Mouse (Mus musculus): Measurements from ENCODE around the gene Zfp239. TPM values are rescaled to one million over a fixed set of nuclear protein-coding genes. Genes with fewer than 3 reads are reported as not detected.

Gene Zfp239
- under 1 TPM; 0.47 to 0.64 TPM for total RNA-seq (2021)
- polyA plus RNA-seq (2012; rRNA removed): 0.09 and 0.29 TPM in 2 replicates
- long read RNA-seq, partial matches to known transcripts: 0 of 1 reads
- long read RNA-seq, other reads (novel, unspliced or antisense): 1 of 1 reads

- no peaks in the 10 kb centered on the region; the same call in 1 of the 2 replicates for H3K27me3 ChIP-seq (ENCODE audit: control insufficient read depth, insufficient read depth, low read length)
- no peak within 1 kb of the TSS for H3K27ac ChIP-seq
- no peaks in the 10 kb centered on the region for H3K36me3 ChIP-seq (ENCODE audit: control insufficient read depth, insufficient read depth, low read length)
- peaks cover 1% of the 10 kb centered on the region for H3K4me1 ChIP-seq (ENCODE audit: control insufficient read depth, insufficient read depth, low read length)
- DNase-seq: no peak
- peak within 1 kb of the TSS; percentile 45 for H3K9ac ChIP-seq (ENCODE audit: low read depth, low read length)
- intact Hi-C loops (cut with DNase I): no loop called here
- no peaks in the 10 kb centered on the region for H3K79me2 ChIP-seq (replicated peaks; ENCODE audit: control insufficient read depth, insufficient read depth, low read length)
- peak within 1 kb of the TSS; percentile 60 for H3K4me3 ChIP-seq
- 48% methylated on average over 6 of the region's 6 CpGs for WGBS
- no peak for TF ChIP-seq CTCF (IDR thresholded peaks at IDR 0.05)
- no peak for TF ChIP-seq POLR2A (IDR thresholded peaks at IDR 0.05; ENCODE audit: insufficient read depth, low read depth, low read length)
- TF ChIP-seq EP300 (IDR thresholded peaks at IDR 0.05; ENCODE audit: insufficient read depth, low read depth, low read length): no peak
Measured at GRCm38 (mm10) chr6:117861848-117862247, at the start of gene Zfp239. Gene Zfp239 (plus strand): TSS chr6:117862100.

GRCm38 (mm10) chr6:117814681-117815080, 47.2 kb upstream of the Zfp239 start:
- H3K27me3 ChIP-seq (ENCODE audit: control insufficient read depth, insufficient read depth, low read length): no peaks in the 10 kb centered on the region
- DNase-seq: no peak
- H3K27ac ChIP-seq: no peak overlapping the region
- no peaks in the 10 kb centered on the region for H3K79me2 ChIP-seq (replicated peaks; ENCODE audit: control insufficient read depth, insufficient read depth, low read length)
- H3K9ac ChIP-seq (ENCODE audit: low read depth, low read length): no peak overlapping the region
- H3K4me1 ChIP-seq (ENCODE audit: control insufficient read depth, insufficient read depth, low read length): no peaks in the 10 kb centered on the region
- TF ChIP-seq EP300 (IDR thresholded peaks at IDR 0.05; ENCODE audit: insufficient read depth, low read depth, low read length) (no peak), POLR2A (IDR thresholded peaks at IDR 0.05; ENCODE audit: insufficient read depth, low read depth, low read length) (no peak), CTCF (IDR thresholded peaks at IDR 0.05) (no peak)
- H3K36me3 ChIP-seq (ENCODE audit: control insufficient read depth, insufficient read depth, low read length): no peaks in the 10 kb centered on the region
- intact Hi-C loops (cut with DNase I): no loop called here
- no peak overlapping the region for H3K4me3 ChIP-seq

GRCm38 (mm10) chr6:117817108-117817541, 44.8 kb upstream of the Zfp239 start:
- DNase-seq: no peak
- Histone ChIP-seq H3K4me3 (no peak overlapping the region), H3K27ac (no peak overlapping the region), H3K9ac (ENCODE audit: low read depth, low read length) (no peak overlapping the region), H3K4me1 (ENCODE audit: control insufficient read depth, insufficient read depth, low read length) (no peaks in the 10 kb centered on the region), H3K79me2 (replicated peaks; ENCODE audit: control insufficient read depth, insufficient read depth, low read length) (no peaks in the 10 kb centered on the region), H3K27me3 (ENCODE audit: control insufficient read depth, insufficient read depth, low read length) (no peaks in the 10 kb centered on the region), H3K36me3 (ENCODE audit: control insufficient read depth, insufficient read depth, low read length) (no peaks in the 10 kb centered on the region)
- intact Hi-C loops (cut with DNase I): no loop called here
- no peak for TF ChIP-seq EP300 (IDR thresholded peaks at IDR 0.05; ENCODE audit: insufficient read depth, low read depth, low read length)
- TF ChIP-seq POLR2A (IDR thresholded peaks at IDR 0.05; ENCODE audit: insufficient read depth, low read depth, low read length): no peak
- TF ChIP-seq CTCF (IDR thresholded peaks at IDR 0.05): no peak
- WGBS: 44% methylated on average over 5 of the region's 5 CpGs

- Histone ChIP-seq H3K36me3 (ENCODE audit: control insufficient read depth, insufficient read depth, low read length) (no peaks in the 10 kb centered on the region), H3K4me3 (no peak overlapping the region), H3K79me2 (replicated peaks; ENCODE audit: control insufficient read depth, insufficient read depth, low read length) (no peaks in the 10 kb centered on the region), H3K27me3 (ENCODE audit: control insufficient read depth, insufficient read depth, low read length) (no peaks in the 10 kb centered on the region), H3K4me1 (ENCODE audit: control insufficient read depth, insufficient read depth, low read length) (peaks cover 1% of the 10 kb centered on the region; the same call in 1 of the 2 replicates), H3K9ac (ENCODE audit: low read depth, low read length) (no peak overlapping the region), H3K27ac (no peak overlapping the region)
- TF ChIP-seq POLR2A (IDR thresholded peaks at IDR 0.05; ENCODE audit: insufficient read depth, low read depth, low read length) (no peak), CTCF (IDR thresholded peaks at IDR 0.05) (no peak), EP300 (IDR thresholded peaks at IDR 0.05; ENCODE audit: insufficient read depth, low read depth, low read length) (no peak)
- 85% methylated on average over 14 of the region's 14 CpGs for WGBS
- intact Hi-C loops (cut with DNase I): no loop called here
- no peak for DNase-seq
Measured at GRCm38 (mm10) chr6:117820327-117820726, 41.6 kb upstream of the Zfp239 start.

GRCm38 (mm10) chr6:117825369-117825768, 36.5 kb upstream of the Zfp239 start:
- 13% methylated on average over 4 of the region's 4 CpGs for WGBS
- H3K4me1 ChIP-seq (ENCODE audit: control insufficient read depth, insufficient read depth, low read length): peaks cover 2% of the 10 kb centered on the region; the same call in 1 of the 2 replicates
- H3K4me3 ChIP-seq: no peak overlapping the region
- H3K27me3 ChIP-seq (ENCODE audit: control insufficient read depth, insufficient read depth, low read length): no peaks in the 10 kb centered on the region
- H3K9ac ChIP-seq (ENCODE audit: low read depth, low read length): no peak overlapping the region
- intact Hi-C loops (cut with DNase I): loop anchor here (2.0 to 5.0 kb wide), 2 partner anchors 67 to 138 kb away; no protein-coding TSS in a partner anchor
- DNase-seq: peak; percentile 60 to 73
- no peak for TF ChIP-seq POLR2A (IDR thresholded peaks at IDR 0.05; ENCODE audit: insufficient read depth, low read depth, low read length)
- peak; percentile 66; the same call in 1 of the 2 replicates for TF ChIP-seq EP300 (IDR thresholded peaks at IDR 0.05; ENCODE audit: insufficient read depth, low read depth, low read length)
- peak; percentile 82 for TF ChIP-seq CTCF (IDR thresholded peaks at IDR 0.05)
- no peaks in the 10 kb centered on the region for H3K36me3 ChIP-seq (ENCODE audit: control insufficient read depth, insufficient read depth, low read length)
- no peak overlapping the region for H3K27ac ChIP-seq
- no peaks in the 10 kb centered on the region for H3K79me2 ChIP-seq (replicated peaks; ENCODE audit: control insufficient read depth, insufficient read depth, low read length)

- Histone ChIP-seq H3K4me3 (no peak overlapping the region), H3K27ac (no peak overlapping the region), H3K9ac (ENCODE audit: low read depth, low read length) (no peak overlapping the region), H3K4me1 (ENCODE audit: control insufficient read depth, insufficient read depth, low read length) (peaks cover 2% of the 10 kb centered on the region; the same call in 1 of the 2 replicates), H3K79me2 (replicated peaks; ENCODE audit: control insufficient read depth, insufficient read depth, low read length) (no peaks in the 10 kb centered on the region), H3K36me3 (ENCODE audit: control insufficient read depth, insufficient read depth, low read length) (no peaks in the 10 kb centered on the region), H3K27me3 (ENCODE audit: control insufficient read depth, insufficient read depth, low read length) (no peaks in the 10 kb centered on the region)
- TF ChIP-seq CTCF (IDR thresholded peaks at IDR 0.05): peak; percentile 95
- 0 out of 2 replicates have a peak, but pooled peaks have one; percentile 56 for TF ChIP-seq EP300 (IDR thresholded peaks at IDR 0.05; ENCODE audit: insufficient read depth, low read depth, low read length)
- TF ChIP-seq POLR2A (IDR thresholded peaks at IDR 0.05; ENCODE audit: insufficient read depth, low read depth, low read length): no peak
- intact Hi-C loops (cut with DNase I): loop anchor here (2.0 to 5.0 kb wide), 3 partner anchors 141 to 1061 kb away; no protein-coding TSS in a partner anchor
- WGBS: 19% methylated on average over 9 of the region's 9 CpGs
- peak; percentile 54 to 80 for DNase-seq
Measured at GRCm38 (mm10) chr6:117828273-117828672, 33.6 kb upstream of the Zfp239 start.

Data from heart, adult 2 months (tissue).